Mouse (Mus musculus): ENCODE results near the gene Slc1a2.

Gene Slc1a2

DNA sequence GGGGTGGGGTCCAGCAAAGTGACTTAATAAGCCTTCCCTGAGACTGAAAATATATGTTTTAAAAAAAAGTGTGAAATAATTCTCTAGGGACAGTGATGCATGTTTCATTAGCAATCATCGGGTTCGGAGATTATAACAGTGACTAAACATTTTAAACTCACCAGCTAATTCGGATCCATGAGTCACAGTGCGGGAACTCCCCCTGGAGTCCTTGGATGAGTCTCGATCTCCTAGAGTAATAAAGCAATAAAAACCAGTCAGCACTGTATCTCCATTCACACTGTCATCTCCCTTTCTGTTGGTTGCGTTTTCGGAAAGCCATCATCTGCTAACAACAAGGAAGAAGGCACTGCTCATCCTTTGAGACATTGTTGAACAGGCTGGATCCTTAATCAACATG lies 169.9 kb downstream of the Slc1a2 start:
- DNase-seq, result no peak

- DNase-seq, result no peak
These were observed 170.7 kb downstream of the Slc1a2 start for GRCm38 (mm10) chr2:102829201-102829600.

- DNase-seq, result no peak
These were observed 173.1 kb downstream of the Slc1a2 start for GRCm38 (mm10) chr2:102831547-102831946.

DNA sequence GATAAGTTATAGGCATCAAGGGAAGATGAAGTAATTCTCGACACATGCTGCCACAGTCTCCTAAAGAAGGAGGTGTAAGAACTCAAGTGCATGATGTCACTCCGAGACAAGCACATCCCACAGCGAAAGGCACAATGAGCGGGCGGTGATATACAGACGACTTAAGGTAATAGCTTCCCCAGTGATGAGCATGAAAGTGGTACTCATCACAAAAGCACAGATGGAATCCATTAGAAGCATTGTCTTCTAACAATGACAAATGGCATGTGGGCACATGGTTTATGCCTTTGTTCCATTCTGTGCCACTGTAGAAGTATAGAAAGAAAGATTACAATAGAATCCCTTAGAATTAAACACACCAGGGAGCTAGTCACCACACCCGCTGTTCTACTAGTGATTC lies 179.7 kb downstream of the Slc1a2 start:
- no peak for DNase-seq

Data from embryo, embryonic 11 days (tissue).